Mouse (Mus musculus): Measurements from ENCODE around the gene Ms4a12. TPM values are rescaled to one million over a fixed set of nuclear protein-coding genes. Genes with fewer than 3 reads are reported as not detected.
"Not testable (repeated sequence)": the region's sequence is repeated elsewhere in the genome, so short reads cannot be mapped to it uniquely, and the experiment has no call there.

The Ms4a12 gene
- not detected for total RNA-seq (2018; cell fraction: chromatin; rRNA removed)
- not detected for total RNA-seq (2018; cell fraction: cytosol; rRNA removed)
- not detected for total RNA-seq (2018; cell fraction: nucleus; rRNA removed)
- polyA plus RNA-seq (2018) = not detected in 3 replicates

DNA sequence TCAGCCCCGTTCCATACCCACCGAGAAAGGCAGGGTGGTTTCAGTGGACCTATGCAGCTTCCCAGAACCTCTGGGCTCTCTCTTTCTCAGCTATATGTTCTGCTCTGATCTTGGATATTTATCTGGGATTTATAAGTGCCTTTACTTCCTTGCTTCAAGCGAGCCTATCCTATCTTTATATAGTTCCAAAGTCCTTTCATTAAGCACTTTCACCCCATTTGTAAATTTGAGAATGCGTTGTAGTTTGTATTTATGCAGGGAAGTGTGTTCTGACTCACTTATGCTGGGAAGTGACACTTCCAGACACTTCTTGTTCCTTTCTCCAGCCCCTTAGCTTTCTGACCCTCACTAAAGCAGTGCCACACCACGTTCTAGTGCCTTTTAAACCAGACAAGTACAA, at the start of gene Ms4a12:
TSS of gene Ms4a12 (minus strand) at position 101 of the 400 bp plus-strand sequence.
- WGBS (ENCODE audit: missing documents) = 80% methylated on average over 5 of the region's 5 CpGs
- H3K4me3 ChIP-seq (ENCODE audit: inconsistent target) = no peak within 1 kb of the TSS
- H3K79me2 ChIP-seq (ENCODE audit: inconsistent target) = no peaks in the 10 kb centered on the region
- H3K36me3 ChIP-seq (ENCODE audit: inconsistent target) = no peaks in the 10 kb centered on the region
- peak within 1 kb of the TSS; percentile 59 for H3K27ac ChIP-seq

DNA sequence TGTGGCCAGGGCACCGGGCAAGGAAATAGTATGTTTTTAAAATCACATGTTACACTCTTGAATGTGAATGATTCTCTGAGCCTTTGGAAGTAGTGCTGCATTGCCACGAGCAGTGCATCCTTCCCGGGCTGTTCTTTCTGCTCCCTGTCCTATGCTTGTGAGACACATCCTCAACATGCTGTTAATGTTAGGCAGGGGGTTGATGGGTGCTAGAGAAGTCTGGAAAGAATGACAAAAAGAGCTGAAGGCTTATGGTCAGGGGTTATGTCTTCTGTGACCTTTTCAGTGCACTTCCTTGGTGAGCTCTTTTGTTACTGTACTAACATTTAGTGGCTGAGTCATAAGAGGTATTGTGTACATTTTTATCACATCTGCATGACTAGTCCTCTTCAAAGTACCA, 48.0 kb upstream of the Ms4a12 start:
- Histone ChIP-seq H3K4me3 (ENCODE audit: inconsistent target) (no peak overlapping the region), H3K36me3 (ENCODE audit: inconsistent target) (no peaks in the 10 kb centered on the region), H3K27ac (no peak overlapping the region), H3K79me2 (ENCODE audit: inconsistent target) (no peaks in the 10 kb centered on the region)
- WGBS (ENCODE audit: missing documents) = 89% methylated on average over 3 of the region's 3 CpGs

DNA sequence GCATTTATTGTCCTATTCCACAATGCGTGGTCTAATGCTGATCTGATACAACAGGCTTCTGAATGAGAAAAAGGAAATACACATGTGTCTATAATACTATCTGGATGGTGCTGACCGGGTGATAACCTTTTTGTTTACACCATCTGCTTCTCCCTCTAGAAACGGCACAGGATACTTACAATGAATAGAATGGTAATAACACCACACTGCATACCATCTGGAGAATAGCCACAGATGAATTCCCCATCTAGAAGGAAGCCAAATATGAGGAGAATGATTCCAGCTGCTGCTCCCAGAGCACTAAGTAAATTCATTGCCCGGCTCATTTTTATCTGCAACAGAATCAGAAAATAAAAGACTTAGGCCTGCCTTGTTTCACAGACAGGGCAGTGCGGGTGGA, 44.2 kb upstream of the Ms4a12 start:
- WGBS (ENCODE audit: missing documents) = 93% methylated on average over 5 of the region's 5 CpGs
- no peaks in the 10 kb centered on the region for H3K36me3 ChIP-seq (ENCODE audit: inconsistent target)
- no peak overlapping the region for H3K4me3 ChIP-seq (ENCODE audit: inconsistent target)
- H3K27ac ChIP-seq = no peak overlapping the region
- no peaks in the 10 kb centered on the region for H3K79me2 ChIP-seq (ENCODE audit: inconsistent target)

DNA sequence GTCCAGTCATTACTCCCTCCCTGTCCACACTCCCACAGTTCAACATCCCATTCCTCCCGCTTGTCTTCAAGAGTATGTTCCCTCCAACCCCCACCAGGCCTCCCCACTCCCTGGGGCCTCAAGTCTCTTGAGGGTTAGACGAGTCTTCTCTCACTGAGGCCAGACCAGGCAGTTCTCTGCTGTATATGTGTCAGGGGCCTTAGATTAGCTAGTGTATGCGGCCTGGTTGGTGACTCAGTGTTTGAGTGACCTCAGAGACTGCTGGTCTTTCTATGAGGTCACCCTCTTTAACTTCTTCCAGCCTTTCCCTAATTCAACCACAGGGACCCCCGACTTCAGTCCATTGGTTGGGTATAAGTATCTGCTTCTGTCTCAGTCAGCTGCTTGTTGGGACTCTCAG, 34.7 kb upstream of the Ms4a12 start:
- Histone ChIP-seq H3K36me3 (ENCODE audit: inconsistent target) (no peaks in the 10 kb centered on the region), H3K4me3 (ENCODE audit: inconsistent target) (no peak overlapping the region), H3K79me2 (ENCODE audit: inconsistent target) (no peaks in the 10 kb centered on the region), H3K27ac (peak overlapping the region; percentile 48)
- WGBS (ENCODE audit: missing documents) = 82% methylated on average over 4 of the region's 4 CpGs

DNA sequence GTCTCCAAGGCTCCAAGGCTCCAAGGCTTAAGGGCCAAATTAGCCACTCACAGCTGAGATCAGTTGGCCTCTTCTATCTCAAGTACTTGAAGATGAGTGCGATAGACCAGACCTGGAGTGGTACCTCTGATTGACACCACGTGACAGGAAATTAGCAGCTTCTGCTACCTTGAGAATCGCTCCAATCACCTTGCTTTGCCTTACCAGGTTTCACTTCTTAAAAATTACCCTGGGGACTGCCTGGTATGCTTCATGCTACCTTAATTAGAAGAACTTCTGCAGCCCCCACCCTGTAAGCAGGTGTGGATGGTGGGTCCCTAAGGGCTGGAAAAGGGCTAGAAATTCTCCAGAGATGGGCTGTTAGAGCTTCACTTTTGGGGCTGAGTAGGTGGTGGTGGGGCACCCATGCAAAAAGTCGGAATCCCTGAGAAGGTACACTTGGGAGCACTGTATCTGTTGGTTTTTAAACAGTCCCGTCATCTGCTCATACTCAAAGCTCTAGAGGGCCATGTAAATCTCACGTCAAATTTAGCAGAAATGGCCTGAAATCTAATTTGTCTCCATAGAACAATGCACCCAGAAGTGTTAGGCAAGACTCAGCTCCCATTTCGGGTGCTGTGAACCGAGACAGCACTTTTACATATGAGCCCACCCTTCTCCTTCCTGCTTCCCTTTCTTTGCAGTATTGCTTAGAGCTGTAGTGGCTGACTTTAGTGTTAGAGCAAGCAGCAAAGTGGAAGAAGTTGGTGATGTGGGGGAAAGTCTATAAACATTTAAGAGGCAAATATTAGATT, 34.0 kb upstream of the Ms4a12 start, which contains the start of gene Ms4a1:
TSS of gene Ms4a1 (minus strand) at position 190 of the 794 bp plus-strand sequence.
- Histone ChIP-seq H3K79me2 (ENCODE audit: inconsistent target) (no peaks in the 10 kb centered on the region), H3K27ac (peak within 1 kb of the TSS; percentile 48), H3K4me3 (ENCODE audit: inconsistent target) (no peak within 1 kb of the TSS), H3K36me3 (ENCODE audit: inconsistent target) (no peaks in the 10 kb centered on the region)
- 86% methylated on average over 8 of the region's 8 CpGs for WGBS (ENCODE audit: missing documents)

DNA sequence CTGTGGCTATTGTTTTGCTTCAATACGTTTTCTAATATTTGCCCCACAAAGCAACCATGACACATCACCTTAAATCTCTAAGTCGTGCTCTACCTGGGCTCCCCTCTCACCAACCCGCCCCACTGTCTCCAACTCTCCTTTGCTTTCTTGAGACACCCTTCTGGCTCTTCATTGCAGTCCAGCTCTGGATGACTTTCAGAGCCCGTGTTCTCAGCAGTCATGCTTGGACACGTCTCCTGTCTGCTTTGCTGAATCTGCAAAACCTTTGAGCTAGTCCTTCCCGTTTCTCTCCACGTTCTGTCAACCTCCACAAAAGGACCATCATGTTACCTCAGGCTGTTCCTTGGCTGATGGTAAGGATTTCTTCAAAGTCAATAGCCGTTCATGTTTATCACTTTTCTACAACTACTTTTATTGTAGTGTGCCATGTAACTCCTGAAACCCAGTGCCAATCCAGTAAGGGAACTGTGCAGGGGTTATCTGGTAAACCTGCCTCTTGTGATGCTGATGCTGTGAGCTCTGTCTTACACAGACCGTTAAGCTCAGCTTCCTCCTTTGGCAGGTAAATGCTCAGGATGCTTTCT, 32.4 kb upstream of the Ms4a12 start:
- WGBS (ENCODE audit: missing documents) = 81% methylated on average over 9 of the region's 9 CpGs
- H3K4me3 ChIP-seq (ENCODE audit: inconsistent target) = no peak overlapping the region
- H3K79me2 ChIP-seq (ENCODE audit: inconsistent target) = no peaks in the 10 kb centered on the region
- no peaks in the 10 kb centered on the region for H3K36me3 ChIP-seq (ENCODE audit: inconsistent target)
- peak overlapping the region; percentile 87 for H3K27ac ChIP-seq

DNA sequence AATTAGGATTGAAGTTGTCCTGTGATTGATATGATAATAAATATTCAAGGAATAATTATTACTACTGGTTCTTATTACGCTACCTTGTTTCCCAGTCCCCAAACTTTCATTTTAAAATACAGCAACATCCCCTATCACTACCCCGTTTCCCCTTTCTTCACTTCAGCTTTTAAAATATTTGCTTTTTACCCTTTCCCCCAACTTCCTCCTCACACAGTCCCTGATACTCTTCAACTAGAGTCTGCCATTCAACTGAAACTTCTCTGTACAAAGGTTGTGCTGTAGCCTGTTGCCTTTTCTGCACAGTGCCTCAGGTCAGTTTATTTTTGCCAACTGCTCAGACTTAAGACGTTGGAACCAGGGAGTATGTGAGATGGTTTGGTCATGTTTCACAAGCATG, 31.3 kb upstream of the Ms4a12 start:
- Histone ChIP-seq H3K27ac (peak overlapping the region; percentile 87), H3K4me3 (ENCODE audit: inconsistent target) (no peak overlapping the region), H3K79me2 (ENCODE audit: inconsistent target) (no peaks in the 10 kb centered on the region), H3K36me3 (ENCODE audit: inconsistent target) (no peaks in the 10 kb centered on the region)
- 8% methylated on average over 3 of the region's 3 CpGs for WGBS (ENCODE audit: missing documents)

DNA sequence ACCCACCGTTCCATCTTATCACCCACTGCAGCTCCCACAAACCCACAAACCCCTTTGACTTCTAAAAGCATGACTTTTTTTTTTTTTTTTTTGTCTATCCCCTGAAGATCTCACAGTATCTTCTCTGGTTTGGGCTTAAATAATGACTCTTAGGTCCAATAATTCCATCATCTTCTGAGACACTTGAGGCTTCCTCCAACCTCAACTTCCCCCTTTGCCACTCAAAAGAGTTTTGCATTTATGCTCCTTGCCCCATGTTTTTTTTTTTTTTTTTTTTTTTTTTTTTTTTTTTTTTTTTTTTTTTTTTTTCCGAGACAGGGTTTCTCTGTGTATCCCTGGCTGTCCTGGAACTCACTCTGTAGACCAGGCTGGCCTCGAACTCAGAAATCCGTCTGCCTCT, 30.7 kb upstream of the Ms4a12 start:
- not testable (repeated sequence) for H3K79me2 ChIP-seq (ENCODE audit: inconsistent target); H3K36me3 ChIP-seq (ENCODE audit: inconsistent target); H3K4me3 ChIP-seq (ENCODE audit: inconsistent target)
- H3K27ac ChIP-seq = peak overlapping the region; percentile 87
- WGBS (ENCODE audit: missing documents) = 67% methylated on average over 2 of the region's 4 CpGs

DNA sequence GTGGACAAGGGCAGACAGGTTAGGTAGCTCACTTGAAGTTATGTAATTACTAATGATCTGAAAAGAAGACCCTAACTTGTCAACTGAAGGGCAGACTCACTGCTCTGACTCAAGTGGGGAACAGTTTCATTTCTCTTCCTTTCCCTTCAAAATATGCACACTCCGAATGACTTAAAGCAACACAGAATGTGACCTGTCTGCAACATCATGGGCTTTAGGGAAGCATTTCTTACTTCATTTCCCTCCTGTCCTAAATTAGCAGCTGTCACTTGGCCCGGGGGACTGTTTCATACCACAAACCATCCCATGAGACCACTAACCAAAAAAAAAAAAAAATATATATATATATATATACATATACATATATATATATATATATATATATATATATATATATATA, 29.3 kb upstream of the Ms4a12 start:
- H3K79me2 ChIP-seq (ENCODE audit: inconsistent target) = no peaks in the 10 kb centered on the region
- H3K4me3 ChIP-seq (ENCODE audit: inconsistent target) = no peak overlapping the region
- peak overlapping the region; percentile 80 for H3K27ac ChIP-seq
- H3K36me3 ChIP-seq (ENCODE audit: inconsistent target) = no peaks in the 10 kb centered on the region
- WGBS (ENCODE audit: missing documents) = 0% methylated on average over 1 of the region's 2 CpGs

DNA sequence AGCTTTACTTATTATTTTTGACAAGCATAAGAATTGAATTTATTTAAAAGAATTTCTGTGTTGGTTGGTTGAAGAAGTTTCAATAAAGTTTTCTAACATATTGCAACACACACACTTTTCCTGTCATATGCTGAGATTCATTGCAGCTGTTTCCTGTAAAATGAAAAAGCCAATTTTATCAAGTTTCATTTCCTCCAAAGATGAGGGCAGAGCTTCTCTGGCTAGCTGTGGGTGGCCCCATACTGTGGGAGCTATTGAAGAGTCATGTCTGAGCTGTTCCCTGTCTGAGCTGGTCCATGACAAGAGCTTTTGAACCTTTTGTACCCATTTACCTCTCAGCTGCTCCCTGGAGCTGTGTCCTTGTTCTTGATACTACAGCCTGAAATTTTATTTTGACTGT, 12.0 kb upstream of the Ms4a12 start:
- Histone ChIP-seq H3K79me2 (ENCODE audit: inconsistent target) (no peaks in the 10 kb centered on the region), H3K27ac (peak overlapping the region; percentile 98), H3K4me3 (ENCODE audit: inconsistent target) (no peak overlapping the region), H3K36me3 (ENCODE audit: inconsistent target) (no peaks in the 10 kb centered on the region)

DNA sequence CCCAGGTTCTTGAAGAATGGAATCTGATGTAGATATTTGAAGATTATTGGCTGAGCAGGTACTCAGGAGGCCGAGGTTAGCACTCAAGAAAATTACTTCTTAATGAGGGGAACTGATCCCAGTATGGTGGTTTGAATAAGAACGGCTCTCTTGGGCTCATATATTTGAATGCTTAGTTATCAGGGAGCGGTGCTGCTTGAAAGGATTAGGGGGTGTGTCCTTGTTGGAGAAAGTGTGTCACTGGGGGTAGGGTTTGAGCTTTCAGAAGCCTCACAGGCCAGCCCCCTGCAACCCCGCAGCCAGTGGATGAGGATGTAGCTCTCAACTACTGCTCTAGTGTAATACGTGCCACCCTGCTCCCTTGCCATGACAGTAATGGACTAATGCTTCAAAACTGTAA, 10.3 kb upstream of the Ms4a12 start:
- no peaks in the 10 kb centered on the region for H3K36me3 ChIP-seq (ENCODE audit: inconsistent target)
- WGBS (ENCODE audit: missing documents) = 91% methylated on average over 5 of the region's 5 CpGs
- H3K27ac ChIP-seq = peak overlapping the region; percentile 98; the same call in 1 of the 2 replicates
- no peaks in the 10 kb centered on the region for H3K79me2 ChIP-seq (ENCODE audit: inconsistent target)
- H3K4me3 ChIP-seq (ENCODE audit: inconsistent target) = no peak overlapping the region

DNA sequence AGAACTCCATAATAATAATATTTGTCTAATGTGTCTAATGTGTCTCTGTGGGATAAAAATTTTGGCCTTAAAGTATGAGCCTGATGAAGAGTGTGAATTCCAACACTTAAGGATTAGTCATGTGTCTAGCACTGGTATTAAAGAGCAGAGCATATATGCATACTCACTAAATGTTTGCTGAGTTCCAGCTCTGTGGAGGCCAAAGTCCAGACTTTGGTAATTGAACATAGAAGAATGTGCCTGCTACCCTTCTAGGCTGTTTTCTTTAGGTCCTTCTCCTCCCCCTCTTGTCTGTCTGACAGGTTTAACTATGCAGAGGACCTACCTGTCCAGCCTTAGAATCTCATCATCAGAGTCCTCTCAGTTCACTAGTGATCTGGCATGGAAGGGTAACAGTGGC, 3.6 kb upstream of the Ms4a12 start:
- Histone ChIP-seq H3K79me2 (ENCODE audit: inconsistent target) (no peaks in the 10 kb centered on the region), H3K4me3 (ENCODE audit: inconsistent target) (no peak overlapping the region), H3K27ac (no peak overlapping the region), H3K36me3 (ENCODE audit: inconsistent target) (no peaks in the 10 kb centered on the region)

DNA sequence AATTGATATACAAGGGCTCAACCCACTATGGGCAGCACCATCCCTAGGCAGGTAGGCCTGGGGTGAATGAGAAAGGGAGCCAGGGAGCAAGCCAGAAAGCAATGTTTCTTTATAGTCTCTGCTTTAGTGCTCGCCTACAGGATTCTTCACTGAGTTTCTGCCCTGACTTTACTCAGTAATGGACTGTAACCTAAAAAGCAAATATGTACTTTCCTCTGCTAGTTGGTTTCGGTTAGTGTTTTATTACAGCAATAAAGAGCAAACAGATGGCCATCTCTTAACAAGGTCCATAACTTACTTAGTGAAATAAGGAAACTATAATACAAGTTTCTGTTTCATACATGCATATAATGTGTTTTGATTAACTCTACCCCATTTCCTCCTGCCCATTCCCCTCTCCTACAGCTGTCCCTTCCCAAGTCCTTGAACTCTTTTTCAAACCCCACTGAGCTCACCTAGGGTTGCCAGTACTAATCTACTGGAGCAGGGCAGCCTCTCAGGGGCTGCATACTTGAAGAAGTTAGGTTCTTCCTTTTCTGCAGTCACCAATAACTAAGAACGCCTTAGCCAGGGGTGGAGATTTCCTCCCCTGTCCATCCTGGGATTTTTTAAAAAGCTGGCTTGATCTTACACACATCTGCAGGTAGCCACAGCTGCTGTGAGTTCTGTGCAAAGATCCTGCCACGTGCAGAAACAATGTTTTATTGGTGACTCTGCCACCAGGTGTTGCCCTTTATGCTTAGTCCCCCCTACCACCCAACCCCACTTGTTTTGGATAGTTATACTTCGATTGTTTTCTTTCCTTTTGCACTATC, 2.9 kb upstream of the Ms4a12 start:
- peak overlapping the region; percentile 59 for H3K27ac ChIP-seq
- H3K4me3 ChIP-seq (ENCODE audit: inconsistent target) = no peak overlapping the region
- no peaks in the 10 kb centered on the region for H3K36me3 ChIP-seq (ENCODE audit: inconsistent target)
- WGBS (ENCODE audit: missing documents) = 100% methylated on average over 5 of the region's 5 CpGs
- H3K79me2 ChIP-seq (ENCODE audit: inconsistent target) = no peaks in the 10 kb centered on the region

DNA sequence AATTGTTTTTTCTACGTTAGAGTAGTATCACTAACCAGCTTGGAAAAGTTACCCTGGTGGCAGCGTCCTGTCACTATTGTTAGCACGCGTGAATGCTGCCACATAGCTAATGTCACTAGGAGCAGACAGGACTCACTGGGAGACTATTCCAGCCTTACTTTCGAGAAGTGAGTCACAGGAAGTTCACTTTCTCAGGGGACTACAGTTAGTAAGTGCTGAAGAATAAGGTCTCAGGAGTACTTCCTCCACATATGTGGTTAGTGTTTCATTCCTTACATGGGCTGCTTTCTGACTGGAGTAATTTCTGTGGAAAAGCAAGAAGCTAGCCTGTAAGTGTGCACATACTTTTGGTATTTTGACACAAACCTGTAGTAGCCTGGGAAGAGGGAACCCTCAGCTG, 2.0 kb upstream of the Ms4a12 start:
- H3K79me2 ChIP-seq (ENCODE audit: inconsistent target) = no peaks in the 10 kb centered on the region
- no peak overlapping the region for H3K4me3 ChIP-seq (ENCODE audit: inconsistent target)
- no peaks in the 10 kb centered on the region for H3K36me3 ChIP-seq (ENCODE audit: inconsistent target)
- peak overlapping the region; percentile 59 for H3K27ac ChIP-seq
- 47% methylated on average over 5 of the region's 5 CpGs for WGBS (ENCODE audit: missing documents)

DNA sequence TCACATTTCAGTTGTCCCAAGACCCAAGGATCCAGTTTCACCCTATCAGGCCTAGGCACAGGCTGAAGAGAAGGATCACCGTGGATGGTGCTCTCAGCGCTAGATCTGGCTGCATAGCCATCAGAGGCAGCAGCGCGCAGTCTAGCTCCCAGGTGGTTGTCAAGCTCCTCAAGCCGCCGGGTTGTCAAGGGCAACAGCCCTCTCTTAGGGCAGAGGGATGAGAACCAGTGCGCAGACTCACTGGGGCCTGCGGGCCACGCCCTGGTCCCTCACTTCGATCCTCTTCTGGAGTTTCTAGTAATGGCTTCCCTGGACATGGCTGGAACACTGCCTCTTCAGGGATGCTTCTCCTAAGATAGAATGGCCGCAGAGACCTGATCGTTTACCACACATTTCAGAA, 35.7 kb downstream of the Ms4a12 start, which contains the start of gene Ms4a13:
TSS of gene Ms4a13 (minus strand) at position 192 of the 400 bp plus-strand sequence.
- Histone ChIP-seq H3K27ac (no peak within 1 kb of the TSS), H3K4me3 (ENCODE audit: inconsistent target) (no peak within 1 kb of the TSS), H3K79me2 (ENCODE audit: inconsistent target) (no peaks in the 10 kb centered on the region), H3K36me3 (ENCODE audit: inconsistent target) (no peaks in the 10 kb centered on the region)
- WGBS (ENCODE audit: missing documents) = 91% methylated on average over 12 of the region's 12 CpGs
